Mouse (Mus musculus): Measurements from ENCODE around the gene Tbx2.

The Tbx2 gene

GRCm38 (mm10) chr11:85887801-85888450 is 55.6 kb downstream of the Tbx2 start:
- no peak for DNase-seq (ENCODE audit: low spot score in 2 of 2)

DNA sequence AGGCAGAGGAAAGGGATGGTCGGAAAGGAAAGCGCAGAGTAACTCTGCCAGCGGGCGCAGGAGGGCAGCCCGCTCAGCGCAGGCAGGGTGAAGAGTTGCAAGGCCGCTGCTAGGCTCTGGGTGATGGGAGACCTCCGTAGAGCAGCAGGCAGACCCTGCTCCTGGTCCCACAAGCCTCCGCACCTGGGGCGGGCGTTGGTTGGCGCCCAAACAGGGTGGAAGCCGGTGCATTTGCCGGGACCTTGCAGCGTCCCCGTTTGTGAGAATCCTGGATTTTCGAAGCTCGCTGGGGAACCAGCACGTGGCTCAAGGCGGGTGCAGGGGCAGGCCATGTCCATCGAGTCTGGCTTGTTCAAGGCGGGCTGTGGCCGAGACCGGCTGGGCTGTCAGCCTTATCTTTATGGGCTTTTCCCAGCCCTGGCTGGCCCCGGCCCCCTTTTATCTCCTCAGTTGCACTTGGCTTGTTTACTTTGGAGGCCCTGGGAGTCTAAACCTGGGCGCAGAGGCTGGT is 56.2 kb downstream of the Tbx2 start:
- no peak for DNase-seq (ENCODE audit: low spot score in 2 of 2)

GRCm38 (mm10) chr11:85889056-85889729 is 56.8 kb downstream of the Tbx2 start:
- no peak for DNase-seq (ENCODE audit: low spot score in 2 of 2)

- DNase-seq (ENCODE audit: low spot score in 2 of 2) = no peak
Observed at GRCm38 (mm10) chr11:85889730-85890562, 57.6 kb downstream of the Tbx2 start.

DNA sequence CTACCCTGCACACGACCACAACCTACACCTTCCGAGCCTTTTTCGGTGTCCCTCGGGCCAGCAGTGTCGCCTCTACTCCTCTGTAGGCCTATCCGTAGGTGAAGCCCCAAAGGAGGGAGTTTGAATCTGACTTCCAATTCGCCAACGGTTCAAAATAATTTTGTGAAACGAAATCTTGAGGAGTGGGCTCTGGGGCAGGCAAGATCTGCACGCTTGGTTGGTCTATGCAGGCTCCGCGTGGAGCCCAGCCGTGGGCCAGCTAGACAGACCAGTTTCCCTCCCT is 58.2 kb downstream of the Tbx2 start:
- DNase-seq (ENCODE audit: low spot score in 2 of 2) = no peak

DNA sequence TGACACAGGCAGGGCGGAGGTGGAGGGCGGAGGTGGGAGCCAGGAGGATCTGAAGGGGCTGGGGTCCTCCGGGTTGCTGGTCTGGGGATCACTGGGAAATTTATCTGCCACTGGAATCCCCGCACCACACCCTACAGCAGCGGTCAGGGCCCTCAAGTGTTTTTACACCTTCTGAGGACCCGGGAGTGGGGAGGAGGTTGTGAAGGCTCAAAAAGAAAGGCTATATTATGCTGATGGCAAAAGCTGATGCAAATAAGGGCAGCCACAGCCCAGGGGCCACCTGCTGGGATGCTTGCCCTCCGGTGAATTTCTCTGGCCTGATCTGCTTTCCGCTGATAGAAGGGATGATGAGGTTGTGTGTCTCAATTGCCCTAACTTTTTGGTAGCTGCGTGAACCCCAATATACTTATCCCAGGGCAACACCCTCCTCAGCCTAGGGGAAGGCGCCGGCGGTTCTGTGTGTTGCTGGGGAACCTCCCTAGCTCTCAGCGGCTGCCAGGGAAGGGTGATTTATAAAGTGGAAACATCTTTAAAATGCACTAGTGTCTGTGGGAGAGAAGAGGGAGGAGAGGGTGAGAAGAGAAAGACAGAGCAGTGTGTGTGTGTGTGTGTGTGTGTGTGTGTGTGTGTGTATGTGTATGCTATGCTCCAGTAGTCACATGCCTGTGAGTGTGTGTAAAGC is 58.8 kb downstream of the Tbx2 start:
- no peak for DNase-seq (ENCODE audit: low spot score in 2 of 2)

Data from frontal cortex, postnatal 10 days (tissue).